Mouse (Mus musculus) adrenal gland, postnatal 10 days (tissue): Measurements from ENCODE around the gene Mrps14. TPM values are rescaled to one million over a fixed set of nuclear protein-coding genes. Genes with fewer than 3 reads are reported as not detected.

Experiments
- DNase-seq: peaks from one replicate; pipeline ENCODE4 v3.0.0; 2021; ENCODE audit warnings: mixed read lengths
- total RNA-seq, 2 experiments: library from RNA; stranded (reverse); gene quantifications; 2 replicates each; pipeline ENCODE4 v1.2.3; 2021

The Mrps14 gene
- total RNA-seq, 2 experiments from 2014 or later: 114 to 116 TPM

- DNase-seq: no peak
Measured at GRCm38 (mm10) chr1:160227196-160227595, 32.2 kb downstream of the Mrps14 start.

GRCm38 (mm10) chr1:160227850-160228249 is 32.8 kb downstream of the Mrps14 start:
- DNase-seq: no peak

GRCm38 (mm10) chr1:160231013-160231412 is 36.0 kb downstream of the Mrps14 start:
- DNase-seq: peak; percentile 55

- no peak for DNase-seq
Measured at GRCm38 (mm10) chr1:160232113-160232512, 37.1 kb downstream of the Mrps14 start.

- DNase-seq: no peak
Measured at GRCm38 (mm10) chr1:160233921-160234320, 38.9 kb downstream of the Mrps14 start.

GRCm38 (mm10) chr1:160237981-160238380 is 43.0 kb downstream of the Mrps14 start:
- no peak for DNase-seq

- no peak for DNase-seq
Measured at GRCm38 (mm10) chr1:160238852-160239443, 43.9 kb downstream of the Mrps14 start.

GRCm38 (mm10) chr1:160240091-160240490 is 45.1 kb downstream of the Mrps14 start:
- DNase-seq: no peak

- DNase-seq: no peak
Measured at GRCm38 (mm10) chr1:160244689-160245088, 49.7 kb downstream of the Mrps14 start.

GRCm38 (mm10) chr1:160245954-160246353 is 50.9 kb downstream of the Mrps14 start:
- DNase-seq: no peak

GRCm38 (mm10) chr1:160246844-160247243 is 51.8 kb downstream of the Mrps14 start:
- DNase-seq: no peak

GRCm38 (mm10) chr1:160247473-160247872 is 52.5 kb downstream of the Mrps14 start:
- DNase-seq: no peak

- no peak for DNase-seq
Measured at GRCm38 (mm10) chr1:160249786-160250185, 54.8 kb downstream of the Mrps14 start.

GRCm38 (mm10) chr1:160250782-160251181 is 55.8 kb downstream of the Mrps14 start:
- DNase-seq: no peak

GRCm38 (mm10) chr1:160251388-160252007 is 56.5 kb downstream of the Mrps14 start:
- no peak for DNase-seq

Other genes starting within 250 kb of the Mrps14 start
- 10 to 100 TPM; 22.3 to 27.8 TPM for gene 4930523C07Rik, start 150.8 kb upstream of the Mrps14 start, total RNA-seq
- 1 to 10 TPM in 1 of 2 experiments, under 1 TPM in 1; 0.48 to 4.5 TPM for gene Tnn, start 41.6 kb upstream of the Mrps14 start, total RNA-seq
- gene Cacybp, start 17.7 kb downstream of the Mrps14 start, total RNA-seq: 10 to 100 TPM; 68.3 to 74.0 TPM